Mouse (Mus musculus): ENCODE data around the gene Scrg1. TPM values are rescaled to one million over a fixed set of nuclear protein-coding genes. Genes with fewer than 3 reads are reported as not detected.
A peak's percentile ranks its signal among the peaks of the same experiment; 100 is the strongest.
"Not testable (repeated sequence)": the region's sequence is repeated elsewhere in the genome, so short reads cannot be mapped to it uniquely, and the experiment has no call there.

Gene Scrg1
- polyA plus RNA-seq, 1 experiment from 2014 or later = 1.6 TPM

DNA sequence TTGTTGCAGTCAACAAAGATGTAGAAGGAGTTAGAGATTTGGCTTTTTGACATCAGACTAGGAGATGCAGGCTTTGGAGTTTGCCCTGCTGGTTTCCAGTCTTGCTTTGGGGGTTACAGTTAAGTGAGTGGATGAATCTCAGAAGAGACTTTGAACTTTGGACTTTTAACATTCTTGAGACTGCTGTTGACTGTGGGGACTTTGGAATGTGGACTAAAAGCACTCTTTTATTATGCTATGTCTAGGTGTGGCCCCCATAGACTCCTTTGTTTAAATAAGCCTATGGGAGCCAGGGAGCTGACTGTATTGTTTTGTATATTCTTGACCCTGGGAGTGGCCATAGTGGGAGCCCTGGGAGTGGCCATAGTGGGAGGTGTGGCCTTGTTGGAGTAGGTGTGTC is 34.2 kb downstream of the Scrg1 start:
- Histone ChIP-seq H3K4me3 (no peak overlapping the region), H3K4me1 (peaks cover 7% of the 10 kb centered on the region), H3K27me3 (no peaks in the 10 kb centered on the region), H3K4me2 (replicated peaks) (no peak overlapping the region), H3K27ac (no peak overlapping the region), H3K36me3 (no peaks in the 10 kb centered on the region), H3K9me3 (replicated peaks) (no peaks in the 10 kb centered on the region), H3K9ac (no peak overlapping the region)
- no peak for ATAC-seq (ENCODE audit: low FRiP score)

- Histone ChIP-seq H3K4me1 (no peaks in the 10 kb centered on the region), H3K36me3 (no peaks in the 10 kb centered on the region), H3K9me3 (replicated peaks) (no peaks in the 10 kb centered on the region), H3K27ac (no peak overlapping the region), H3K27me3 (no peaks in the 10 kb centered on the region), H3K9ac (no peak overlapping the region), H3K4me3 (no peak overlapping the region), H3K4me2 (replicated peaks) (no peak overlapping the region)
- 93% methylated on average over 4 of the region's 4 CpGs for WGBS
- no peak for ATAC-seq (ENCODE audit: low FRiP score)
Measured at GRCm38 (mm10) chr8:57491873-57492272, 36.1 kb downstream of the Scrg1 start.

- peak; percentile 24; the same call in 1 of the 2 replicates for ATAC-seq (ENCODE audit: low FRiP score)
- H3K4me3 ChIP-seq = no peak overlapping the region
- H3K36me3 ChIP-seq = no peaks in the 10 kb centered on the region
- H3K27me3 ChIP-seq = no peaks in the 10 kb centered on the region
- 0 out of 2 replicates have a peak overlapping the region, but pooled peaks have one; percentile 23 for H3K27ac ChIP-seq
- no peaks in the 10 kb centered on the region for H3K9me3 ChIP-seq (replicated peaks)
- WGBS = 47% methylated on average over 8 of the region's 8 CpGs
- peaks cover 9% of the 10 kb centered on the region; the same call in 1 of the 2 replicates for H3K4me1 ChIP-seq
- H3K9ac ChIP-seq = no peak overlapping the region
- H3K4me2 ChIP-seq (replicated peaks) = peak overlapping the region; percentile 19; the same call in 1 of the 2 replicates
Measured at GRCm38 (mm10) chr8:57498494-57498846, 42.7 kb downstream of the Scrg1 start.

DNA sequence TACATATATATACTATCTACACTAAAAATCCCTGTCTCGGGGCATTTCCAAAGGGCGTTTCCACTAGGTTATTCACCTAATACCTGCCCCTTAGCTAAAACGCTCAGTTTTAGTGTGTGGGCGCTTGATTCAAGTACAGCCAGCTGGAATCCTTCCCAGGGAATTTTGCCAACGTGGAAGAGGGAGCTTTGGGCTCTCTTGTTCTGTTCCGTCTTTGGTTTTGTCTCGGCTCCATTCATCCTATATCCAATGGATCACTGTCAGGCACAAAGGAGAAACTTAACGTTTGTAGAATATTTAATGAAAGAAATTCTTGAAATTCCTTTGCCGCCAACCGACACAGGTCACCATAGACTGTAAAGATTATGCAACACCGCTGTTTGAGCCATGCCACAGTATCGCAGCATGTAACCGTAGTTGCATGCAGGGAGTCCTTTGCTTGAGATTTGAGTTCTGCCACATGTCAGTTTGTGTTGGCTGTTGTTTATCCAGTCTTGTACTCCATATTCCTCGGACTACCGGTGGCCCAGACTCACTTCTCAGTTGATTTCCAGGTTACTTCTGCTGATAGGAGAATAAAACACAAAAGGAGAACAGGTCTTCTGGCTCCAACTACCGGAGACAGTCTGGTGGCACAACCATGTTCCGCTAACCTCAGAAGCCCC is 43.3 kb downstream of the Scrg1 start:
- peak; percentile 71 for ATAC-seq (ENCODE audit: low FRiP score)

GRCm38 (mm10) chr8:57503641-57504040 is 47.9 kb downstream of the Scrg1 start:
- H3K27me3 ChIP-seq = no peaks in the 10 kb centered on the region
- no peak overlapping the region for H3K9ac ChIP-seq
- no peak overlapping the region for H3K27ac ChIP-seq
- no peaks in the 10 kb centered on the region for H3K36me3 ChIP-seq
- WGBS = 49% methylated on average over 5 of the region's 5 CpGs
- ATAC-seq (ENCODE audit: low FRiP score) = no peak
- no peak overlapping the region for H3K4me3 ChIP-seq
- no peak overlapping the region for H3K4me2 ChIP-seq (replicated peaks)
- no peaks in the 10 kb centered on the region for H3K9me3 ChIP-seq (replicated peaks)
- peaks cover 6% of the 10 kb centered on the region; the same call in 1 of the 2 replicates for H3K4me1 ChIP-seq

More for the DNA sequence above, 43.3 kb downstream of the Scrg1 start:
- Histone ChIP-seq H3K4me2 (replicated peaks) (peak overlapping the region; percentile 19), H3K4me1 (peaks cover 9% of the 10 kb centered on the region; the same call in 1 of the 2 replicates), H3K27ac (0 out of 2 replicates have a peak overlapping the region, but pooled peaks have one; percentile 23), H3K9ac (no peak overlapping the region), H3K27me3 (no peaks in the 10 kb centered on the region), H3K36me3 (no peaks in the 10 kb centered on the region), H3K4me3 (no peak overlapping the region), H3K9me3 (replicated peaks) (no peaks in the 10 kb centered on the region)
- 40% methylated on average over 17 of the region's 17 CpGs for WGBS

- not testable (repeated sequence) for H3K4me2 ChIP-seq (replicated peaks)
- WGBS = 90% methylated on average over 1 of the region's 1 CpGs
Measured at GRCm38 (mm10) chr8:57505500-57505899, 49.8 kb downstream of the Scrg1 start.

GRCm38 (mm10) chr8:57507556-57508063 is 51.9 kb downstream of the Scrg1 start:
- Histone ChIP-seq H3K4me2 (replicated peaks) (no peak overlapping the region), H3K4me1 (no peaks in the 10 kb centered on the region), H3K36me3 (no peaks in the 10 kb centered on the region), H3K9me3 (replicated peaks) (no peaks in the 10 kb centered on the region), H3K9ac (no peak overlapping the region), H3K27me3 (no peaks in the 10 kb centered on the region), H3K4me3 (no peak overlapping the region), H3K27ac (no peak overlapping the region)
- no peak for ATAC-seq (ENCODE audit: low FRiP score)
- 83% methylated on average over 4 of the region's 4 CpGs for WGBS

More at GRCm38 (mm10) chr8:57505500-57505899, 49.8 kb downstream of the Scrg1 start:
- not testable (repeated sequence) for H3K27ac ChIP-seq; ATAC-seq (ENCODE audit: low FRiP score); H3K27me3 ChIP-seq; H3K4me1 ChIP-seq; H3K36me3 ChIP-seq; H3K4me3 ChIP-seq; H3K9ac ChIP-seq; H3K9me3 ChIP-seq (replicated peaks)

GRCm38 (mm10) chr8:57508657-57509056 is 52.9 kb downstream of the Scrg1 start:
- H3K36me3 ChIP-seq = no peaks in the 10 kb centered on the region
- ATAC-seq (ENCODE audit: low FRiP score) = no peak
- WGBS = 87% methylated on average over 4 of the region's 4 CpGs
- H3K4me2 ChIP-seq (replicated peaks) = no peak overlapping the region
- H3K27me3 ChIP-seq = no peaks in the 10 kb centered on the region
- peaks cover 8% of the 10 kb centered on the region for H3K4me1 ChIP-seq
- H3K4me3 ChIP-seq = no peak overlapping the region
- H3K9me3 ChIP-seq (replicated peaks) = no peaks in the 10 kb centered on the region
- H3K27ac ChIP-seq = no peak overlapping the region
- H3K9ac ChIP-seq = no peak overlapping the region

DNA sequence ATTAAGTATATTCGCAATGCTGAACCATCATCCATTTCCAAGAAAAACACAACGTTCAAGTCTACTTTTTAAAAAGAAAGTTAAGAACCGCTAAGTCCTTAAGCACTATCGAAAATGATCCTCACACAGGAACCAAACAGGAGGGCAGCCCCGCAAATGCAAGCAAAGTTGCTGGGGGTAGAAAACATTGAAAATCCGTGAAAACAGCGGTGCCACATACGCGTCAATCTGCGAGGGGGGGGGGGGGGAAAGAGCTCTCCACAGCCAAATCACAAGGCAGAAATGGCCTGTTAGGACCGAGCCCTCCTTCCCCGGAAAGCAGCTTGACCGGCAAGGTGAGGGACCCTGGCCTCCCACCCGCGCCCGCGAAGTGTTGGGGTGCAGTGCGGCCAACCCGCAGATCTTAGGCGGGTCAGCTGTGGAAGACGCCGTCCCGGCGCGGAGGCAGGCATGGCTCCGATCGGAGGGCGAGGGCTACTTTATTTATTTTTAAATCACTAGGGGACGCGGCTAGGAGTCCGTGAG is 55.1 kb downstream of the Scrg1 start:
- peak overlapping the region; percentile 80 for H3K4me3 ChIP-seq
- WGBS = 2% methylated on average over 31 of the region's 31 CpGs
- peak overlapping the region; percentile 75 for H3K9ac ChIP-seq
- H3K9me3 ChIP-seq (replicated peaks) = no peaks in the 10 kb centered on the region
- no peaks in the 10 kb centered on the region for H3K27me3 ChIP-seq
- no peak; the same call in 1 of the 2 replicates for ATAC-seq (ENCODE audit: low FRiP score)
- H3K27ac ChIP-seq = peak overlapping the region; percentile 100
- peak overlapping the region; percentile 86 for H3K4me2 ChIP-seq (replicated peaks)
- 0 out of 2 replicates have a peak, but pooled peaks cover 3% of the 10 kb centered on the region for H3K36me3 ChIP-seq
- peaks cover 9% of the 10 kb centered on the region for H3K4me1 ChIP-seq

- H3K36me3 ChIP-seq = 0 out of 2 replicates have a peak, but pooled peaks cover 5% of the 10 kb centered on the region
- H3K4me1 ChIP-seq = peaks cover 9% of the 10 kb centered on the region
- H3K27ac ChIP-seq = peak within 1 kb of the TSS; percentile 100
- ATAC-seq (ENCODE audit: low FRiP score) = peak; percentile 100
- peak within 1 kb of the TSS; percentile 80 for H3K4me3 ChIP-seq
- no peaks in the 10 kb centered on the region for H3K27me3 ChIP-seq
- no peaks in the 10 kb centered on the region for H3K9me3 ChIP-seq (replicated peaks)
- peak within 1 kb of the TSS; percentile 86 for H3K4me2 ChIP-seq (replicated peaks)
- WGBS = under 1% methylated on average over 62 of the region's 63 CpGs
- H3K9ac ChIP-seq = peak within 1 kb of the TSS; percentile 97
Measured at GRCm38 (mm10) chr8:57511316-57512118, 55.8 kb downstream of the Scrg1 start, which contains the start of gene Hmgb2. Gene Hmgb2 (plus strand): TSS chr8:57511907.

DNA sequence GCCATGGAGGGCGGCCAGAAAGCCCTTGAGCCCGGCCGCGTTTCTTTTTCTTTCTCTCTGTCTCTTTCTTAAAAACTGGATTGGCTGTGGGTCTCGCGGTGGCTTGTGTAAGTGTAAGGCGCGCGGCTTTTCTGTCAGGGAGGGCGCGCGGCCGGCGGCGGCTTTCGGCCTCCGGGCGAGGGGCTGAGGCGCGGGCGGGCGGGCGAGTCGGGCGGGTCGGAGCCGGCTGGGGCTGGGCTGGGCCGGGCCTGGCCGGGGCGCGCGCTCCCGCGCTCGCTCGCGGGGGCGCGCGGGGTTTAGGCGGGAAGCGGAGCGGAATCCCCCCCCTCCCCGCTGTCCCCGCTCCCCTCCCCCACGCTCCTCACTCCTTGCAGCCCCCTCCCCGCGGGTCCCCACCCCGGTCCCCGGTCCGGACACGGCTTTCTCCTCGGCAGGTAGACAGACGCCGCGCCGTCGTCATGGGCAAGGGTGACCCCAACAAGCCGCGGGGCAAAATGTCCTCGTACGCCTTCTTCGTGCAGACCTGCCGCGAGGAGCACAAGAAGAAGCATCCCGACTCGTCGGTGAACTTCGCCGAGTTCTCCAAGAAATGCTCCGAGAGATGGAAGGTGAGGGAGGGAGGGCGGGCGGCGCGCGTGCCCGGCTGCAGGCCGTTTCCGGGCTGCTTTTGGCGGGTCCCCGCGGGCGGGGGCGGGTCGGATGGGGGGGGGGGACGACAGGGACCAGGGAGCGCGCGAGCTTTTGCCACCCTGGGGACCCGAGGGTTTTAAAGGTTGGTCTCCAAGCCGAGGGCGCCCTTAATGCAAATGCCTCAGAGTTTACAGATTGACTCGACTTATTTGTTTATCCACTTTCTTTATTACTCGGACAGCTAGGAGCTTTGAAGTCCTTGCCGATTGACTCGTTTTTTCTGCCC is 56.7 kb downstream of the Scrg1 start:
- WGBS = under 1% methylated on average over 65 of the region's 96 CpGs
- H3K9ac ChIP-seq = peak overlapping the region; percentile 97
- peak; percentile 58 for ATAC-seq (ENCODE audit: low FRiP score)

More for the DNA sequence above, 56.7 kb downstream of the Scrg1 start:
- Histone ChIP-seq H3K36me3 (0 out of 2 replicates have a peak, but pooled peaks cover 5% of the 10 kb centered on the region), H3K9me3 (replicated peaks) (no peaks in the 10 kb centered on the region), H3K4me3 (peak overlapping the region; percentile 80), H3K4me2 (replicated peaks) (peak overlapping the region; percentile 74), H3K27me3 (no peaks in the 10 kb centered on the region), H3K4me1 (peaks cover 9% of the 10 kb centered on the region), H3K27ac (peak overlapping the region; percentile 100)

Data from hindbrain, embryonic 12.5 days (tissue).